Mouse (Mus musculus) left cerebral cortex, postnatal 36 days (tissue): ENCODE measurements around the gene Rpl26. TPM values are rescaled to one million over a fixed set of nuclear protein-coding genes. Genes with fewer than 3 reads are reported as not detected.

ENCODE experiments used
- DNase-seq, 2 experiments: peaks; one replicate each; pipeline ENCODE4 v3.0.0; 2021 to 2022; ENCODE audit warnings: low spot score in 2 of 2, mixed read lengths in 1 of 2
- intact Hi-C: fragments of 180-260 bp; cut with DNase I; formaldehyde crosslinking; loops from one replicate; pipeline ENCODE4 v1.15.1; 2025
- total RNA-seq, 2 experiments: library from RNA; stranded (reverse); gene quantifications; 2 replicates each; pipeline ENCODE4 v1.2.3; 2021

The Rpl26 gene
- 100 to 1,000 TPM; 695 to 749 TPM for total RNA-seq

- DNase-seq = peak; percentile 98 to 99
- intact Hi-C loops = loop anchor here (2.0 to 5.0 kb wide), 3 partner anchors 36 to 66 kb away; partner anchors contain the start of gene Slc25a35
Observed at GRCm38 (mm10) chr11:68901351-68902046, at the start of gene Rpl26. Gene Rpl26 (plus strand): TSS chr11:68901583.

GRCm38 (mm10) chr11:68851644-68852485 is 49.5 kb upstream of the Rpl26 start:
- DNase-seq = no peak
- intact Hi-C loops = loop anchor here (2.0 kb wide), 1 partner anchor 49 kb away; the partner anchor contains the start of gene Rpl26

GRCm38 (mm10) chr11:68852486-68852901 is 48.9 kb upstream of the Rpl26 start:
- intact Hi-C loops = loop anchor here (2.0 kb wide), 1 partner anchor 48 kb away; the partner anchor contains the start of gene Rpl26
- peak in 1 of 2 experiments; percentile 71 for DNase-seq

- DNase-seq = peak; percentile 100
- intact Hi-C loops = loop anchor here (2.0 kb wide), 1 partner anchor 48 kb away; the partner anchor contains the start of gene Rpl26
Observed at GRCm38 (mm10) chr11:68852932-68853409, 48.4 kb upstream of the Rpl26 start.

- no peak for DNase-seq
- intact Hi-C loops = loop anchor here (2.0 kb wide), 1 partner anchor 47 kb away; the partner anchor contains the start of gene Rpl26
Observed at GRCm38 (mm10) chr11:68853611-68854401, 47.6 kb upstream of the Rpl26 start.

GRCm38 (mm10) chr11:68854621-68855020 is 46.8 kb upstream of the Rpl26 start:
- no peak for DNase-seq
- intact Hi-C loops = no loop called here

GRCm38 (mm10) chr11:68857329-68857728 is 44.1 kb upstream of the Rpl26 start:
- intact Hi-C loops = no loop called here
- no peak for DNase-seq

- intact Hi-C loops = no loop called here
Observed at GRCm38 (mm10) chr11:68859943-68860593, 41.3 kb upstream of the Rpl26 start.

GRCm38 (mm10) chr11:68862260-68862659 is 39.1 kb upstream of the Rpl26 start:
- intact Hi-C loops = no loop called here
- DNase-seq = no peak

More at GRCm38 (mm10) chr11:68859943-68860593, 41.3 kb upstream of the Rpl26 start:
- DNase-seq = no peak

- DNase-seq = no peak
- intact Hi-C loops = no loop called here
Observed at GRCm38 (mm10) chr11:68863631-68864091, 37.7 kb upstream of the Rpl26 start.

GRCm38 (mm10) chr11:68864544-68865189 is 36.7 kb upstream of the Rpl26 start:
- DNase-seq = peak in 1 of 2 experiments; percentile 16
- intact Hi-C loops = no loop called here

- DNase-seq = no peak
- intact Hi-C loops = no loop called here
Observed at GRCm38 (mm10) chr11:68871277-68871676, 30.1 kb upstream of the Rpl26 start.

GRCm38 (mm10) chr11:68871748-68872147 is 29.6 kb upstream of the Rpl26 start, which contains the start of gene Ndel1:
Gene Ndel1 (minus strand): TSS chr11:68871858.
- intact Hi-C loops = no loop called here
- DNase-seq = no peak

GRCm38 (mm10) chr11:68874841-68875240 is 26.5 kb upstream of the Rpl26 start:
- intact Hi-C loops = no loop called here
- DNase-seq = peak in 1 of 2 experiments; percentile 30

GRCm38 (mm10) chr11:68878811-68879210 is 22.6 kb upstream of the Rpl26 start:
- intact Hi-C loops = no loop called here
- no peak for DNase-seq

GRCm38 (mm10) chr11:68882107-68882506 is 19.3 kb upstream of the Rpl26 start:
- intact Hi-C loops = no loop called here
- DNase-seq = no peak

GRCm38 (mm10) chr11:68883843-68884242 is 17.5 kb upstream of the Rpl26 start:
- intact Hi-C loops = no loop called here
- DNase-seq = no peak

- DNase-seq = no peak
- intact Hi-C loops = no loop called here
Observed at GRCm38 (mm10) chr11:68884368-68884767, 17.0 kb upstream of the Rpl26 start.
